Mouse (Mus musculus) retina, embryonic 14.5 days (tissue): ENCODE results near the gene Olfr1270.
"Not testable (repeated sequence)": the region's sequence is repeated elsewhere in the genome, so short reads cannot be mapped to it uniquely, and the experiment has no call there.

Source experiments
- DNase-seq: peaks from one replicate; pipeline ENCODE4 v3.0.0-alpha.2; 2015; ENCODE audit warnings: low spot score

The Olfr1270 gene

DNA sequence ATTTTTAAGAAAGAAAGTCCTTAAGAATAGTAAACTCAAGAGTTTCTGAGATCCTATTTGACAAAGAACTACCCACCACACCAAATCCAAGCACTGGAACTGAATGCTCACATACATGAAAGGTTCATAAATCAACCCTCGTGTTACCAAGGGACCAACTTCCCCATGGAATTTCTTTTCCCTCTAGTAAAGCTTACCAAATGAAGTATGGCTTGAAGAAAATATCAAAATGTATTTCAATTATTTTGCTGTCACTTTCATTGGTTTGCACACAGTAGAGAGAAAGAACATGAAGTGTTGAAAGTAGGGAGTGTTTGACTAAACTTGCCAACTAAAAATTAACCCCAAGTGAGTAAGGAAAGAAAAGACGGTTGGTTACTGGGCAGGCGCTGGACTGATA is at the start of gene Olfr1270:
Olfr1270 (minus strand) TSS at position 101 of the 400 bp plus-strand sequence.
- DNase-seq, result no peak

- DNase-seq, result not testable (repeated sequence)
Observed at GRCm38 (mm10) chr2:90199606-90200005, 46.7 kb upstream of the Olfr1270 start.

GRCm38 (mm10) chr2:90195285-90195684 is 42.4 kb upstream of the Olfr1270 start:
- not testable (repeated sequence) for DNase-seq

DNA sequence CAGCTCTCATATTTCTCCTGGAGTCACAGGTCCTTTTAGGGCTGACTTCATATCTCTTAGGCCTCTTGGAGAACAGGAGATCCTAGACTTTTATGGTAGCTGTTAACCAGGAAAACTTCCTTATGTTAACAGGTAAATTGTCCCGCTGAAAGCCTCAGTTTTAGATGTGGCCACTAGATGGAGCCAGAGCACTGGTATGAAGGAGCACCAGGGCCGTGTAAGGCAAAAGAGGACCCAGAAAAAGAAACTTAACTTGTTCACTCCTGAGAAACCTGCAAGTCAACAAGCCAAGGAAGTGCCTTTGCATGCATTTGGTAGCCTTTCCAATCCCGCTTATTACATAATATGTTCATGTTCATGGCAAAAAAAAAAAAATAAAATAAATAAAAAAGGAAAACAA is 41.9 kb upstream of the Olfr1270 start:
- DNase-seq, result not testable (repeated sequence)

GRCm38 (mm10) chr2:90187082-90187481 is 34.2 kb upstream of the Olfr1270 start:
- DNase-seq, result not testable (repeated sequence)

DNA sequence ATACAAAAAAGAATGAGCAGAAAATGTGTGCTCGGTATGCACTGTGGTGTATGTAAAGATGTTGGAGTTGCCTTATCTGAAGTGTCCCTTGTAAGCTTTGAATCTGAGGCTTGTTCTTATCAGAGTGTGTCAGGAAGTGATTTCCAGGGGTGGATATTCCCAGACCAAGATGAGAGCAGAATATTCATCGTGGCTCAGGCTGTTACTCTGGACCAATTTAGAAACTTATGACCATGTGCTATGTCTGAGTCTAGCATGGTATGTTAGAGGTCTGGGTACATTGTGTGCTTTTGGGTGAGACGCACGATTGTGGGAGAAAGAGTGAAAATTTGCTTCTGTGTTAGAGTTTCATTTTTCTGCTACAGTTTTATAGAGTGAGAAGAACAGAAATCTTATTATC is 33.2 kb upstream of the Olfr1270 start:
- not testable (repeated sequence) for DNase-seq

DNA sequence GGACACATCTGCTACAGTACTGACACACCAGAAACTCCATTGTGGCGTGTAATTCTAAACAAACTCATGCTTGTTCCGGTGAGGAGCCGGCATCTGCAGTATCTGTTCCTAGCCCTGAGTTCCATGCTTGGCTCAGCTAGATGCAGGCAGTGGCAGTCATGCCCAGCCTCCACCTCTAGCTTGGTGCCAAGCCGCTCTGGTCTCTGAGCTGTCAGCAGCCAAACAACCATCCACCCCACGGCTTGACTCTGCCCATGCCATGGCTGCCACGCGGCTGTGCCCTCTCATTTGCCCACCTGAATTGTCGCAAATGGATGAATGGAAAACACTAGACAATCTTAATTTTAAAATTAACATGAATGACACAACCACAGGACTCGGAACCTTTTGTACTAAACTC is 1.0 kb upstream of the Olfr1270 start:
- DNase-seq, result no peak

DNA sequence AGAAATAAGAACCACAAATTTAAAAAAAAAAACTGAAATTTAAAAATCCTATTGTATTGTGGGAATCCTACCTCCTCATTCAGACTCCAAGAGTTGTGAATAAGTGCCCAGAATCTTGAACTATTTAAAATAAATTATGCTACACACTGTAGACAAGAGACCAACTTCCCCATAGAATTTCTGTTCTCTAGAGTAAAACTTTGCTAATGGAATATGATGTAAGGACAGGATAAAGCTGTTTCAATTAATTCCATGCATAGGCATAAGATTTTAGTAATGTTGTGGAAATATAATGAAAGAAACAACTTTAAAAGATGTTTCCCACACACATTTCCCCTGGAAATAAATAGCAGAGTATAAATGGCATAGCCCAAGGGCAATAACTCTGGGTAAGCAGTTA is 10.7 kb downstream of the Olfr1270 start, which contains the start of gene Olfr32:
Olfr32 (minus strand) TSS at position 101 of the 400 bp plus-strand sequence.
- DNase-seq, result no peak

DNA sequence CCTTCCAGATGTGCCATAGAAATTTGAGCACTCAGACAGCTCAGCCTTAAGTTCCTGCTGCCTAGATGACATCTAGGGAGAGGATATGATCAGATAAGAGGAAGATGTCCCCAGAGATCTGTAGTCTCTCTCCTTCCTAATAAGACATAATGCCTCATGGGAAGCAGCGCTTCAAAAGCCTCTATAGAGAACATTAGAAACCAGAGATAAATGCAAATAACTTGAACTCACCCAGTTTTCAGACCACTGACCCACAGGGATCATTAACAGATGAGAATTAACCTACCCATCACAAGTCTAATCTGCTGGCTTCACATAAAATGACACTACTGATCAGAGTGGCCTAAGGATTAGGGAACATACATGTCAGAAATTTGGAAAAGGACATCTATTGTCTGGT is 31.6 kb downstream of the Olfr1270 start, which contains the start of gene Olfr1269:
Olfr1269 (minus strand) TSS at position 101 of the 400 bp plus-strand sequence.
- DNase-seq, result no peak
